Mouse (Mus musculus) cerebellum, postnatal 25 days (tissue): Measurements from ENCODE around the gene Vmn1r210.
"Not testable (repeated sequence)": the region's sequence is repeated elsewhere in the genome, so short reads cannot be mapped to it uniquely, and the experiment has no call there.

Experiments used
- DNase-seq, 2 experiments: peaks; one replicate each; pipeline ENCODE4 v3.0.0; 2021; ENCODE audit warnings: mixed read lengths in 2 of 2

Vmn1r210 gene

DNA sequence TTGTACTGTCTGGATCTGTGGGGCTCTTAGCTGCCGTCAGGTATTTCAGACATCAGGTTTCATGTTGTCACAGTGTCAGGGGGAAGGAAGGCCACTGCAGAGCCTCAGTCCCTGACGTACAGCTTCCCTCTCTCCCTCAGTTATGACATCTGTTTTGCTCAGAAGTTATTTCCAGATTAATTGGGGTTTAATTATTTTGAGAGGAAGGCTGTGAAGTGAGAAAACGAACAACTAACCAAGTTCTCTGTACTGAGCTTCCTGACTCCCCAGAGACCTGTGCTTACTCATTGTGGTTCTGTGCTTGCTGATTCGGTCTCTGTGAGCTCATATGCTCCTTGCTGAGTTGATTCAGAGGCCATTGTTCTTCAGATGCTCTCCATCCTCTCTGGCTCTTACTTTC, at the start of gene Vmn1r210:
Gene Vmn1r210 (minus strand): TSS at position 101 of the 400 bp plus-strand sequence.
- no peak for DNase-seq

DNA sequence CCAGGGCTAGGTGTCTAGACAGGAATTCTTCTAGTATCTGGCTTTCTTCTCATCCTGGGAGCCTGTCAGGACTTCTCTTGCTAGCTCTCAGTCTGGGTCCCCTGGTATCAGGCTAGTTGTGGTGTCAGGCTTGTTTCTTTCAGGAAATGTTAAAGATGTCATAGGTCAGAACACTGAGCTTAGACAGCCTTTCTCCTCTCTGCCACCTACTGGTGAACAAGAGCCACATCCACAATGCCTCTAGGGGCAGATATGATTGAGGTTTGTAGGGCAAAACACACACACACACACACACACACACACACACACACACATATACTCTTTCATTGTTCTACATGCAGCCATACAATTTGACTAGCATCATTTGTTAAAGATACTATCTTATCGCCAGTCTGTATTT, 48.1 kb upstream of the Vmn1r210 start:
- DNase-seq, result no peak

GRCm38 (mm10) chr13:22857461-22857860, 26.3 kb upstream of the Vmn1r210 start, which contains the start of gene Vmn1r211:
Gene Vmn1r211, minus strand, starts transcription at chr13:22857561.
- DNase-seq, result no peak

DNA sequence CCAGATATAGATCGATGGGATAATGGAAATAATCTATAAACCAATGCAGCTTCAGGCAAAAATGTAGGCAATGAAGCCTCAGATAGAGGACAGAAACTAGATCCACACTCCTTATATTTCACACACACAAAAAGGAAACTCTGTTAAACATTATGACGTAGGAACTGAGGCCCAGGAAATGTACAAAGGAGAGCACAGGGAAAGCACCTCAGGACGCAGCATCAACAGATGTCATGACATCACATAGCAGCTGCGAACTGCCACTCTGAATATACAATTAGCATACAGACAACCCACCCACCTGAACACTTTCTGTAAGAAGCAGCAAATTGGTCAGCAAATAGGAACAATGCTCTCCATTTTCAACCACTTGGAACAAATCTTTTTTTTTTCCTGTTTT, 23.6 kb upstream of the Vmn1r210 start:
- no peak for DNase-seq

- no peak for DNase-seq
Measured at GRCm38 (mm10) chr13:22846798-22847197, 15.7 kb upstream of the Vmn1r210 start.

- DNase-seq, result not testable (repeated sequence)
Measured at GRCm38 (mm10) chr13:22844304-22844703, 13.2 kb upstream of the Vmn1r210 start.

DNA sequence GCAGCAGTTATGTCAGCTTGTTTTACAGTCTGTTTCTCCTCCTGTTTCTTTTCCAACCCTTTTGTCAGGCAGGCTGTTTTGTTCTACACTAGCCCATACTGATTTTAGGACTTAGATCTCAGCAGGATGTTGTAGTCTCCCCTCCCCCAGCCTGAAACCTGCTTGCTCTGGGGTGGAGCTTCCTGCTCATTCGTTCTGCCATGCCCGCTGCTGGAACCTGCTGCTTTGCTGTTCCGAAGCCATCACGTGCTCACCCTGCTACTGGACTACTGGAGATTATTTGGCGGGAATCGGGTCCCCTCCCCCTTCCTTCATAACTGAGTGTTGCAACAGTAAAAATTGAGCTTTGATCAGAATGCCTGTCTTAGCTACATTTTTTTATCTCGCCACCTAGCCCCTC, 1.8 kb downstream of the Vmn1r210 start:
- DNase-seq, result not testable (repeated sequence)

- DNase-seq, result not testable (repeated sequence)
Measured at GRCm38 (mm10) chr13:22821601-22822000, 9.5 kb downstream of the Vmn1r210 start.

- not testable (repeated sequence) for DNase-seq
Measured at GRCm38 (mm10) chr13:22809582-22809981, 21.6 kb downstream of the Vmn1r210 start, which contains the start of gene Vmn1r209. Gene Vmn1r209, minus strand, starts transcription at chr13:22809682.

GRCm38 (mm10) chr13:22788096-22788495, 43.1 kb downstream of the Vmn1r210 start:
- not testable (repeated sequence) for DNase-seq

DNA sequence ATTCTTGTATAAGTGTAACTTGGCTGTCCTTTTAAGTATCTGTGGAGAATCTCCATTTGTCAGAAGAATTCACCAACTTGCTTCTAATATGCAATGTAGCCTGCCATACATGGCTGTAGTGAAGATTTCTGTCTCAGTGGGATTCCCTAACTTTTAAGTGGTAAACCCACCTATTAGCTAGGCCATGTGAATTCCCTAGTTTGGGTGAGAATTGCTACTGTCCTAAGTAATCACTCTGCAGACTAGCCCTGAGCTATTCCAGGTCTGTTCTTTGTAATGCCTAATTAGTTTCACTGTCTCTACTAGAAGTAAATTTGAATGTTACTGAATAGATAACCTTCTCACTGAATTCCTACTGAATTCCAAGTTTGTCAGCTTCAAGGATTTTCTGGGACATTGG, 47.0 kb downstream of the Vmn1r210 start:
- DNase-seq, result not testable (repeated sequence)

DNA sequence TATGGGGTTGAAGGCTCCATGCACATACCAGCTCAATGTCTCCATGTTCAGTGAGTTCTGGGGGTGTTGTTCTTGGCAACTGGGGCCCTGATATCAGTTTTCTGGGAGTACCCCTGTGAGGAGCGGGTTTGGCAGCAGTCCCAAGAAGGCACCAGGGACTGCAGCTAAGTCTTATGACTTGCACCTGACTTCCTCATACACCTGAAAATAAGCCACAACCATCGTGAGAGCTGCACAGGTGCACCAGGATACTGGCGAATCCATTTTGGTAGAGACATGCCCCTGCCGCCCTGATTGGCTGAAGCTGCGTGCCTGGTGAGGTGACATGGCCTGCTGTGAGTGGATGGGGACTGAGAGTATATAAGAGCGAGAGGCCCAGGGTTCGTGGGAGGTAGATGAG, 53.8 kb downstream of the Vmn1r210 start, which contains the start of gene Vmn1r208:
Gene Vmn1r208 (minus strand): TSS at position 101 of the 400 bp plus-strand sequence.
- not testable (repeated sequence) for DNase-seq
